Mouse (Mus musculus): ENCODE measurements around the gene Utp11.

- TF ChIP-seq EP300 (IDR thresholded peaks at IDR 0.05) = no peak
- no peak for TF ChIP-seq CTCF (IDR thresholded peaks at IDR 0.05)
Observed at GRCm38 (mm10) chr4:124639715-124640114, 53.7 kb downstream of the Utp11 start.
